Mouse (Mus musculus): ENCODE measurements around the gene Zmynd8. TPM values are rescaled to one million over a fixed set of nuclear protein-coding genes. Genes with fewer than 3 reads are reported as not detected.

Zmynd8 gene
- total RNA-seq, 2 experiments from 2014 or later, result 119 to 184 TPM

GRCm38 (mm10) chr2:165883006-165883405, 15.8 kb downstream of the Zmynd8 start:
- intact Hi-C loops (cut with DNase I), result loop anchor here (2.0 kb wide), 1 partner anchor 26 kb away; no protein-coding TSS in a partner anchor
- no peak for DNase-seq (ENCODE audit: low spot score in 2 of 2)

GRCm38 (mm10) chr2:165881585-165882431, 17.0 kb downstream of the Zmynd8 start:
- no peak for DNase-seq (ENCODE audit: low spot score in 2 of 2)
- intact Hi-C loops (cut with DNase I), result loop anchor here (2.0 kb wide), 1 partner anchor 25 kb away; no protein-coding TSS in a partner anchor

GRCm38 (mm10) chr2:165881220-165881584, 17.6 kb downstream of the Zmynd8 start:
- intact Hi-C loops (cut with DNase I), result no loop called here

GRCm38 (mm10) chr2:165880501-165881182, 18.2 kb downstream of the Zmynd8 start:
- intact Hi-C loops (cut with DNase I), result no loop called here
- peak in 1 of 2 experiments; percentile 69 for DNase-seq (ENCODE audit: low spot score in 2 of 2)

More at GRCm38 (mm10) chr2:165881220-165881584, 17.6 kb downstream of the Zmynd8 start:
- no peak for DNase-seq (ENCODE audit: low spot score in 2 of 2)

- intact Hi-C loops (cut with DNase I), result no loop called here
- DNase-seq (ENCODE audit: low spot score in 2 of 2), result no peak
Observed at GRCm38 (mm10) chr2:165879403-165880178, 19.2 kb downstream of the Zmynd8 start.

- DNase-seq (ENCODE audit: low spot score in 2 of 2), result no peak
- intact Hi-C loops (cut with DNase I), result no loop called here
Observed at GRCm38 (mm10) chr2:165878907-165879361, 19.9 kb downstream of the Zmynd8 start.

- no peak for DNase-seq (ENCODE audit: low spot score in 2 of 2)
- intact Hi-C loops (cut with DNase I), result no loop called here
Observed at GRCm38 (mm10) chr2:165878021-165878585, 20.7 kb downstream of the Zmynd8 start.

GRCm38 (mm10) chr2:165877180-165877579, 21.6 kb downstream of the Zmynd8 start:
- intact Hi-C loops (cut with DNase I), result no loop called here
- no peak for DNase-seq (ENCODE audit: low spot score in 2 of 2)

- intact Hi-C loops (cut with DNase I), result no loop called here
- DNase-seq (ENCODE audit: low spot score in 2 of 2), result peak in 1 of 2 experiments; percentile 25
Observed at GRCm38 (mm10) chr2:165876201-165876918, 22.5 kb downstream of the Zmynd8 start.

- peak in 1 of 2 experiments; percentile 14 for DNase-seq (ENCODE audit: low spot score in 2 of 2)
- intact Hi-C loops (cut with DNase I), result no loop called here
Observed at GRCm38 (mm10) chr2:165875406-165875955, 23.3 kb downstream of the Zmynd8 start.

- intact Hi-C loops (cut with DNase I), result no loop called here
- peak; percentile 85 to 87 for DNase-seq (ENCODE audit: low spot score in 2 of 2)
Observed at GRCm38 (mm10) chr2:165874461-165875339, 24.1 kb downstream of the Zmynd8 start.

- peak in 1 of 2 experiments; percentile 9 for DNase-seq (ENCODE audit: low spot score in 2 of 2)
- intact Hi-C loops (cut with DNase I), result no loop called here
Observed at GRCm38 (mm10) chr2:165873777-165874176, 25.0 kb downstream of the Zmynd8 start.

GRCm38 (mm10) chr2:165873196-165873595, 25.6 kb downstream of the Zmynd8 start:
- DNase-seq (ENCODE audit: low spot score in 2 of 2), result peak in 1 of 2 experiments; percentile 47
- intact Hi-C loops (cut with DNase I), result no loop called here

GRCm38 (mm10) chr2:165869257-165869656, 29.6 kb downstream of the Zmynd8 start:
- intact Hi-C loops (cut with DNase I), result no loop called here

GRCm38 (mm10) chr2:165868522-165869175, 30.2 kb downstream of the Zmynd8 start:
- intact Hi-C loops (cut with DNase I), result no loop called here
- DNase-seq (ENCODE audit: low spot score in 2 of 2), result no peak

More at GRCm38 (mm10) chr2:165869257-165869656, 29.6 kb downstream of the Zmynd8 start:
- DNase-seq (ENCODE audit: low spot score in 2 of 2), result no peak

GRCm38 (mm10) chr2:165867549-165867948, 31.3 kb downstream of the Zmynd8 start:
- no peak for DNase-seq (ENCODE audit: low spot score in 2 of 2)
- intact Hi-C loops (cut with DNase I), result no loop called here

GRCm38 (mm10) chr2:165866951-165867387, 31.8 kb downstream of the Zmynd8 start:
- no peak for DNase-seq (ENCODE audit: low spot score in 2 of 2)

More at GRCm38 (mm10) chr2:165866951-165867387, 31.8 kb downstream of the Zmynd8 start:
- intact Hi-C loops (cut with DNase I), result no loop called here
